In the genomic region with DNA sequence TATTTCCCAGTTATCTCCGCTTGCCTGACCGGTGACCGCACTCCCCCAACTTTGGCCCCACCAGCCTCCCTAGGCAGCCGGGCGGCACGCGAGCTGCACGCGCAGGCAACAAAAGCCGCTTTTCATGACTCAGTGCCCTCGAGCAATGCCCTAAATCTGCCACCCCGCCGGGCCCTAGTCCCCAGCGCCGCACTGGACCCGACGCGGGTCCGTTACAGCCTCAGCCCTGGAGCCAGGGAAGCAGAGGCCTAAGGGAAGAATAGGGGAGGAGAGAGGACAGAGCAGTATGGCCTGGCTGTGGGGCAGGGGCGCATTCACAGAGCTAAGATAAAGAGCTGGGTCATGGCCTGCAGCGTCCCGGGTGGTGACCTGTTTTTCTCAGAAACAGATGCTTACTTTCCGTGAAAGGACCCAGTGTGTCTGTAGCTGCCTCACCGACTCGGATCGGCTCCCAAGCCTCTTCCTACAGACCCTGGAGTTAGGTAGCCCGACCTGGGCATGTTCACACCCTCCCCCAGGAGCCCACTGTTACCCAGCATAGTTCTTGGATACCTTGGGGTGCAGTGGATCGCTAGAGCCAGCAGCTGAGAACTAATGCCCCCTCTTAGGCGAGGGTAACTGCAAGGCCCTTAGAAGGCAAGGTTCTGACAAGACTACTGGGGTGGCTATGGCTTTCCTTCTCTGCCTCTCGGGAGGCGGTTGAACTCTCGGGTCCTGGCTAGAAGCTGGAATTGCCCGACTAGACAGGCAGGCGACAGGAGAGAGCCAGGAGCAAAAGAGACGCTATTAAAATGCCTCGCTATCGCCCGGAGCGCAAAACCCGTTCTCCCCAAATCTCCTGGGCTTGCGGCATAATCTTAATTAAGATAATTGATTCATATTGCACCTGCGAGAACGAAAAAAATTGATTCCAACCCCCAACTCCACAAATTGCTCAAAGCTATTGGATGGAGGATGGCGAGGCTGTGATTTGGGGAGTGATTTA, we compare ENCODE assay signal across 10 mouse cellular contexts. TPM values are rescaled to one million over a fixed set of nuclear protein-coding genes. Genes with fewer than 3 reads are reported as not detected.
DNase-seq lines count a peak whose midpoint lies in the region; ATAC-seq lines count a peak whose summit lies in the region.
"Had no signal": no experiment of that assay in that cellular context is flagged by ENCODE, and none has a peak within 500 bp of the region (broad histone marks: within the 10 kb centered on the region; RNA-seq: fewer than 3 reads in every experiment).

No protein-coding gene starts in this region.

- 1% methylated on average over 44 of the region's 44 CpGs for WGBS in kidney, embryonic 15.5 days
- WGBS in hindbrain, embryonic 13.5 days: 1% methylated on average over 44 of the region's 44 CpGs
- WGBS in neural tube, embryonic 13.5 days: under 1% methylated on average over 44 of the region's 44 CpGs
- 5% methylated on average over 44 of the region's 44 CpGs for WGBS in liver, embryonic 11.5 days

- peaks cover 88% of the 10 kb centered on the region for H3K27me3 ChIP-seq in kidney, embryonic 15.5 days
- peaks cover 73% of the 10 kb centered on the region for H3K27me3 ChIP-seq in hindbrain, embryonic 13.5 days
- peaks cover 83% of the 10 kb centered on the region for H3K27me3 ChIP-seq in neural tube, embryonic 13.5 days
- H3K27me3 ChIP-seq in liver, embryonic 11.5 days (replicated peaks; ENCODE audit: control insufficient read depth, insufficient read depth, low read length): peaks cover 65% of the 10 kb centered on the region

- H3K9me3 ChIP-seq in kidney, embryonic 15.5 days (replicated peaks): no peaks in the 10 kb centered on the region; the same call in 1 of the 2 replicates
- H3K9me3 ChIP-seq in hindbrain, embryonic 13.5 days: no peaks in the 10 kb centered on the region
- H3K9me3 ChIP-seq in neural tube, embryonic 13.5 days: no peaks in the 10 kb centered on the region
- H3K9me3 ChIP-seq in liver, embryonic 11.5 days (ENCODE audit: control insufficient read depth, low read length): no peaks in the 10 kb centered on the region

- no peak overlapping the region for H3K9ac ChIP-seq in kidney, embryonic 15.5 days
- peak overlapping the region; percentile 59 for H3K9ac ChIP-seq in hindbrain, embryonic 13.5 days
- H3K9ac ChIP-seq in neural tube, embryonic 13.5 days: peak overlapping the region; percentile 59
- no peak overlapping the region for H3K9ac ChIP-seq in liver, embryonic 11.5 days (ENCODE audit: low read depth, low read length)

- H3K4me1 ChIP-seq in kidney, embryonic 15.5 days: peaks cover 21% of the 10 kb centered on the region
- peaks cover 55% of the 10 kb centered on the region for H3K4me1 ChIP-seq in hindbrain, embryonic 13.5 days (replicated peaks)
- peaks cover 63% of the 10 kb centered on the region for H3K4me1 ChIP-seq in neural tube, embryonic 13.5 days (replicated peaks)
- H3K4me1 ChIP-seq in liver, embryonic 11.5 days (replicated peaks; ENCODE audit: control insufficient read depth, insufficient read depth, low read length): no peaks in the 10 kb centered on the region

- peak overlapping the region; percentile 11; the same call in 1 of the 2 replicates for H3K4me3 ChIP-seq in kidney, embryonic 15.5 days (replicated peaks)
- H3K4me3 ChIP-seq in hindbrain, embryonic 13.5 days: peak overlapping the region; percentile 23
- H3K4me3 ChIP-seq in neural tube, embryonic 13.5 days: peak overlapping the region; percentile 14
- no peak overlapping the region for H3K4me3 ChIP-seq in liver, embryonic 11.5 days (ENCODE audit: low read depth, low read length)

- no peak overlapping the region for H3K27ac ChIP-seq in kidney, embryonic 15.5 days
- H3K27ac ChIP-seq in hindbrain, embryonic 13.5 days: peak overlapping the region; percentile 74
- H3K27ac ChIP-seq in neural tube, embryonic 13.5 days (replicated peaks): peak overlapping the region; percentile 49
- H3K27ac ChIP-seq in liver, embryonic 11.5 days (ENCODE audit: low read depth, low read length): no peak overlapping the region

- H3K4me2 ChIP-seq in kidney, embryonic 15.5 days: peak overlapping the region; percentile 30
- H3K4me2 ChIP-seq in hindbrain, embryonic 13.5 days: peak overlapping the region; percentile 52
- peak overlapping the region; percentile 48 for H3K4me2 ChIP-seq in neural tube, embryonic 13.5 days
- no peak overlapping the region for H3K4me2 ChIP-seq in liver, embryonic 11.5 days

- DNase-seq in kidney, adult 8-10 months: no peak
- peak; percentile 79 to 86 for DNase-seq in cerebellum, postnatal 25 days
- no peak for DNase-seq in liver
- DNase-seq in liver, embryonic 11.5 days (ENCODE audit: low spot score): no peak
- no peak for DNase-seq in heart, adult 18-20 months
- DNase-seq: gastrocnemius, postnatal 36 days had no signal

- no peaks in the 10 kb centered on the region for H3K36me3 ChIP-seq in kidney, embryonic 15.5 days
- H3K36me3 ChIP-seq in hindbrain, embryonic 13.5 days: no peaks in the 10 kb centered on the region
- H3K36me3 ChIP-seq in neural tube, embryonic 13.5 days: no peaks in the 10 kb centered on the region
- H3K36me3 ChIP-seq in liver, embryonic 11.5 days (ENCODE audit: control insufficient read depth, insufficient read depth, low read length): no peaks in the 10 kb centered on the region

- peak; percentile 15; the same call in 1 of the 2 replicates for ATAC-seq in kidney, embryonic 15.5 days (replicated peaks; ENCODE audit: low FRiP score)
- no peak for ATAC-seq in hindbrain, embryonic 13.5 days (ENCODE audit: low FRiP score)
- ATAC-seq in neural tube, embryonic 13.5 days (ENCODE audit: low read depth): peak; percentile 21
- no peak for ATAC-seq in liver, embryonic 11.5 days (replicated peaks; ENCODE audit: low FRiP score)

RNA-seq across cellular contexts. Expression of gene Cerkl, which starts 2.8 kb away (rescaled TPM):
- 1.5 and 2.3 TPM in 2 replicates for polyA plus RNA-seq in kidney, embryonic 15.5 days (2015; fragmentation: Nextera tagmentation; extraction: Ambion mirVana)
- polyA plus RNA-seq in hindbrain, embryonic 13.5 days (2015; fragmentation: Nextera tagmentation; extraction: Ambion mirVana): 2.5 and 3.3 TPM in 2 replicates
- 2.0 and 2.3 TPM in 2 replicates for polyA plus RNA-seq in neural tube, embryonic 13.5 days (2015; fragmentation: Nextera tagmentation; extraction: Ambion mirVana)
- 0.77 and 0.97 TPM in 2 replicates for polyA plus RNA-seq in liver, embryonic 11.5 days (2014; fragmentation: Nextera tagmentation; extraction: Ambion mirVana)
- under 1 TPM; 0.67 to 0.87 TPM for total RNA-seq in heart, adult 18-20 months (2021)
- polyA plus RNA-seq: C2C12 had no signal

RNA-seq across cellular contexts. Expression of gene Neurod1, which starts 2.8 kb away (rescaled TPM):
- polyA plus RNA-seq in kidney, embryonic 15.5 days (2015; fragmentation: Nextera tagmentation; extraction: Ambion mirVana): 0.05 TPM in 1 of 2 replicates, not detected in the other
- polyA plus RNA-seq in hindbrain, embryonic 13.5 days (2015; fragmentation: Nextera tagmentation; extraction: Ambion mirVana): 50.7 and 53.7 TPM in 2 replicates
- polyA plus RNA-seq in neural tube, embryonic 13.5 days (2015; fragmentation: Nextera tagmentation; extraction: Ambion mirVana): 29.7 and 36.7 TPM in 2 replicates
- 0.10 TPM in 2 replicates for polyA plus RNA-seq in liver, embryonic 11.5 days (2014; fragmentation: Nextera tagmentation; extraction: Ambion mirVana)
- total RNA-seq in heart, adult 18-20 months (2021): not detected
- total RNA-seq: gastrocnemius, postnatal 36 days had no signal
- polyA plus RNA-seq: C2C12 had no signal

Comparison
In these comparisons a context has a peak if more than half of its experiments do, and no peak if none do; other contexts are left out.
1. ATAC-seq: peak in kidney, embryonic 15.5 days (single experiment) and neural tube, embryonic 13.5 days (single experiment); none in hindbrain, embryonic 13.5 days (single experiment) and liver, embryonic 11.5 days (single experiment).
2. H3K27ac ChIP-seq: peak in hindbrain, embryonic 13.5 days (single experiment) and neural tube, embryonic 13.5 days (single experiment); none in kidney, embryonic 15.5 days (single experiment) and liver, embryonic 11.5 days (single experiment).
3. H3K9ac ChIP-seq: peak in hindbrain, embryonic 13.5 days (single experiment) and neural tube, embryonic 13.5 days (single experiment); none in kidney, embryonic 15.5 days (single experiment) and liver, embryonic 11.5 days (single experiment).
4. DNase-seq: peak in cerebellum, postnatal 25 days (2 of 2); none in kidney, adult 8-10 months (0 of 2), liver (single experiment), liver, embryonic 11.5 days (single experiment) and heart, adult 18-20 months (0 of 2).
5. RNA of gene Neurod1, which starts 2.8 kb away (polyA plus RNA-seq): 50.7 to 53.7 TPM in hindbrain, embryonic 13.5 days and 29.7 to 36.7 TPM in neural tube, embryonic 13.5 days; 0.10 TPM in liver, embryonic 11.5 days and 0.05 TPM in kidney, embryonic 15.5 days; every median in the first group is over 10 times any median in the second.